Mouse (Mus musculus) thymus, postnatal 4 days (tissue): ENCODE results near the gene Tmem119.

Experiments
- DNase-seq: peaks from one replicate; pipeline ENCODE4 v3.0.0; 2021

Gene Tmem119

GRCm38 (mm10) chr5:113755347-113756030 lies 44.8 kb downstream of the Tmem119 start:
- DNase-seq, result no peak

- no peak for DNase-seq
Observed at GRCm38 (mm10) chr5:113751521-113752157, 48.7 kb downstream of the Tmem119 start.

GRCm38 (mm10) chr5:113748556-113749331 lies 51.6 kb downstream of the Tmem119 start:
- no peak for DNase-seq

- DNase-seq, result no peak
Observed at GRCm38 (mm10) chr5:113747629-113748028, 52.7 kb downstream of the Tmem119 start.
